In genomic region chr1:55028512-55029249, GRCm38 (mm10) we compare ENCODE assay signal across 10 mouse cellular contexts. TPM values are rescaled to one million over a fixed set of nuclear protein-coding genes. Genes with fewer than 3 reads are reported as not detected.
A peak's percentile ranks its signal among the peaks of the same experiment; 100 is the strongest.
DNase-seq lines count a peak whose midpoint lies in the region; ATAC-seq and TF ChIP-seq lines count a peak whose summit lies in the region.
"Had no signal": no experiment of that assay in that cellular context is flagged by ENCODE, and none has a peak within 500 bp of the region (broad histone marks: within the 10 kb centered on the region; RNA-seq: fewer than 3 reads in every experiment).

No protein-coding gene starts in this region.

- ATAC-seq in megakaryocyte progenitor cell, adult 5-6 weeks (replicated peaks; ENCODE audit: poor library complexity), result peak; percentile 61

- H3K4me1 ChIP-seq in testis, adult 2 months (ENCODE audit: control insufficient read depth, insufficient read depth, low read length), result no peaks in the 10 kb centered on the region; the same call in 1 of the 2 replicates

- H3K36me3 ChIP-seq in testis, adult 2 months (ENCODE audit: control insufficient read depth, insufficient read depth, low read length), result no peaks in the 10 kb centered on the region
- H3K36me3 ChIP-seq: limb, embryonic 15.5 days had no signal

- peak overlapping the region; percentile 35 for H3K4me3 ChIP-seq in testis, adult 2 months (ENCODE audit: control insufficient read depth, low read depth, low read length)
- H3K4me3 ChIP-seq in left cerebral cortex, adult 2 months, result no peak overlapping the region

- TF ChIP-seq CTCF in testis, adult 2 months (IDR thresholded peaks at IDR 0.05; ENCODE audit: control insufficient read depth, insufficient read depth, insufficient replicate concordance, low read depth, low read length), result no peak
- TF ChIP-seq CTCF in left cerebral cortex, adult 2 months (IDR thresholded peaks at IDR 0.05), result no peak

- no peak for TF ChIP-seq POLR2A in testis, adult 2 months (IDR thresholded peaks at IDR 0.05; ENCODE audit: control insufficient read depth, low read depth, low read length)

- DNase-seq in testis, postnatal 10 days (ENCODE audit: low spot score), result no peak
- peak; percentile 19 to 24 for DNase-seq in heart, postnatal 10 days
- DNase-seq in left cerebral cortex, postnatal 36 days (ENCODE audit: low spot score in 2 of 2), result no peak
- DNase-seq in cerebellum, postnatal 25 days, result no peak
- DNase-seq in right cerebral cortex, postnatal 4 days, result no peak
- DNase-seq in left cerebral cortex, adult 2 months (ENCODE audit: extremely low spot score in 1 of 2, low spot score in 2 of 2), result no peak
- DNase-seq: cerebellum, adult 9-11 months had no signal

- intact Hi-C loops in heart, postnatal 10 days (cut with DNase I), result no loop called here
- intact Hi-C loops in left cerebral cortex, postnatal 36 days (cut with DNase I), result no loop called here
- intact Hi-C loops in left cerebral cortex, adult 2 months (cut with DNase I), result no loop called here

- peak overlapping the region; percentile 32 for H3K27ac ChIP-seq in testis, adult 2 months (ENCODE audit: control insufficient read depth, insufficient read depth, low read depth, low read length)
- H3K27ac ChIP-seq in left cerebral cortex, adult 2 months, result no peak overlapping the region
- H3K27ac ChIP-seq: limb, embryonic 15.5 days had no signal

- H3K27me3 ChIP-seq in testis, adult 2 months (ENCODE audit: control insufficient read depth, insufficient read depth, low read length), result no peaks in the 10 kb centered on the region
- H3K27me3 ChIP-seq: limb, embryonic 15.5 days had no signal

RNA-seq across cellular contexts. Expression of gene Sf3b1, which starts 1.4 kb away (rescaled TPM):
- 22.3 and 27.6 TPM in 2 replicates for polyA plus RNA-seq in testis, adult 2 months (2012; rRNA removed)
- 100 to 1,000 TPM; 115 to 139 TPM for total RNA-seq in heart, postnatal 10 days (2021)
- 265 and 295 TPM in 2 replicates for total RNA-seq in megakaryocyte progenitor cell, adult 5-6 weeks (2015)
- 242 and 294 TPM in 2 replicates for total RNA-seq in megakaryocyte progenitor cell, adult 5-6 weeks (2017)
- 100 to 1,000 TPM; 131 to 167 TPM for total RNA-seq in left cerebral cortex, postnatal 36 days (2021)
- total RNA-seq in left cerebral cortex, adult 2 months (2021), result 100 to 1,000 TPM; 159 to 164 TPM

RNA-seq across cellular contexts. Expression of gene Coq10b, which starts 23.9 kb away (rescaled TPM):
- 16.0 and 20.5 TPM in 2 replicates for polyA plus RNA-seq in testis, adult 2 months (2012; rRNA removed)
- total RNA-seq in heart, postnatal 10 days (2021), result 10 to 100 TPM; 34.8 to 38.7 TPM
- total RNA-seq in megakaryocyte progenitor cell, adult 5-6 weeks (2015), result 20.7 TPM in 2 replicates
- total RNA-seq in megakaryocyte progenitor cell, adult 5-6 weeks (2017), result 15.2 and 17.0 TPM in 2 replicates
- 10 to 100 TPM; 31.8 to 36.1 TPM for total RNA-seq in left cerebral cortex, postnatal 36 days (2021)
- total RNA-seq in left cerebral cortex, adult 2 months (2021), result 10 to 100 TPM; 32.9 to 33.8 TPM

RNA-seq across cellular contexts. Expression of gene Hspe1, which starts 59.3 kb away (rescaled TPM):
- 15.7 and 17.2 TPM in 2 replicates for polyA plus RNA-seq in testis, adult 2 months (2012; rRNA removed)
- 100 to 1,000 TPM; 123 to 130 TPM for total RNA-seq in heart, postnatal 10 days (2021)
- 379 and 404 TPM in 2 replicates for total RNA-seq in megakaryocyte progenitor cell, adult 5-6 weeks (2015)
- total RNA-seq in megakaryocyte progenitor cell, adult 5-6 weeks (2017), result 524 and 562 TPM in 2 replicates
- total RNA-seq in left cerebral cortex, postnatal 36 days (2021), result 10 to 100 TPM; 81.2 to 91.0 TPM
- 10 to 100 TPM; 81.1 to 84.2 TPM for total RNA-seq in left cerebral cortex, adult 2 months (2021)

RNA-seq across cellular contexts. Expression of gene Hspd1, which starts 59.4 kb away (rescaled TPM):
- polyA plus RNA-seq in testis, adult 2 months (2012; rRNA removed), result 10.3 and 12.8 TPM in 2 replicates
- total RNA-seq in heart, postnatal 10 days (2021), result 100 to 1,000 TPM; 352 to 382 TPM
- 326 and 327 TPM in 2 replicates for total RNA-seq in megakaryocyte progenitor cell, adult 5-6 weeks (2015)
- 523 and 628 TPM in 2 replicates for total RNA-seq in megakaryocyte progenitor cell, adult 5-6 weeks (2017)
- 100 to 1,000 TPM; 150 to 161 TPM for total RNA-seq in left cerebral cortex, postnatal 36 days (2021)
- 100 to 1,000 TPM; 151 to 170 TPM for total RNA-seq in left cerebral cortex, adult 2 months (2021)

Comparison
In these comparisons a context has a peak if more than half of its experiments do, and no peak if none do; other contexts are left out.
1. DNase-seq: peak in heart, postnatal 10 days (2 of 2); none in testis, postnatal 10 days (single experiment), left cerebral cortex, postnatal 36 days (0 of 2), cerebellum, postnatal 25 days (0 of 2), right cerebral cortex, postnatal 4 days (single experiment) and left cerebral cortex, adult 2 months (0 of 2).